ENCODE assay signal across 22 mouse cellular contexts in genomic region chr9:64914629-64915028, GRCm38 (mm10). TPM values are rescaled to one million over a fixed set of nuclear protein-coding genes. Genes with fewer than 3 reads are reported as not detected.
DNase-seq lines count a peak whose midpoint lies in the region; ATAC-seq and TF ChIP-seq lines count a peak whose summit lies in the region.
"Had no signal": no experiment of that assay in that cellular context is flagged by ENCODE, and none has a peak within 500 bp of the region (broad histone marks: within the 10 kb centered on the region; RNA-seq: fewer than 3 reads in every experiment).

No protein-coding gene starts in this region.

- no peak overlapping the region for H3K9ac ChIP-seq in CH12.LX (ENCODE audit: insufficient read depth, low read depth)
- H3K9ac ChIP-seq: embryonic facial prominence, embryonic 12.5 days; forebrain, embryonic 15.5 days; heart, embryonic 12.5 days; hindbrain, embryonic 14.5 days; neural tube, embryonic 13.5 days had no signal

- H3K4me3 ChIP-seq in megakaryocyte, embryonic 14.5 days (replicated peaks) = peak overlapping the region; percentile 28
- H3K4me3 ChIP-seq in CH12.LX (replicated peaks in 1 of 3; ENCODE audit: low read depth in 2 of 3, low read length in 2 of 3, poor library complexity in 1 of 3) = no peak overlapping the region
- H3K4me3 ChIP-seq: embryonic facial prominence, embryonic 12.5 days; forebrain, embryonic 15.5 days; heart, embryonic 12.5 days; neural tube, embryonic 13.5 days had no signal

- H3K79me2 ChIP-seq in CH12.LX (replicated peaks; ENCODE audit: control insufficient read depth, extremely low read depth, insufficient read depth, poor library complexity, severe bottlenecking) = no peaks in the 10 kb centered on the region

- TF ChIP-seq RAD21 in CH12.LX (IDR thresholded peaks at IDR 0.05; ENCODE audit: low read depth, low read length) = no peak

- H3K4me2 ChIP-seq in CH12.LX (ENCODE audit: insufficient read depth, low read depth, poor library complexity, severe bottlenecking) = no peak overlapping the region
- H3K4me2 ChIP-seq: embryonic facial prominence, embryonic 12.5 days; forebrain, embryonic 15.5 days; heart, embryonic 12.5 days; hindbrain, embryonic 14.5 days; midbrain, embryonic 11.5 days; neural tube, embryonic 13.5 days had no signal

- DNase-seq in CH12.LX (ENCODE audit: extremely low read depth) = peak; percentile 20
- DNase-seq in natural killer cell, adult 2 months (ENCODE audit: low spot score in 2 of 2) = peak; percentile 32 to 47
- no peak for DNase-seq in retina, postnatal 1 day
- no peak for DNase-seq in right cerebral cortex, adult 18-20 months
- DNase-seq: adrenal gland, postnatal 25 days; cerebellum, adult 11-12 months; cerebellum, postnatal 25 days; right cerebral cortex, postnatal 14 days; spleen, adult 18-20 months had no signal

- H3K9me3 ChIP-seq in megakaryocyte, embryonic 14.5 days = no peaks in the 10 kb centered on the region
- H3K9me3 ChIP-seq in CH12.LX (replicated peaks; ENCODE audit: low read length) = peaks cover 2% of the 10 kb centered on the region
- H3K9me3 ChIP-seq: embryonic facial prominence, embryonic 12.5 days; forebrain, embryonic 15.5 days; G1E; neural tube, embryonic 13.5 days had no signal

- no peak for TF ChIP-seq EP300 in CH12.LX (IDR thresholded peaks at IDR 0.05; ENCODE audit: low read length)

- ATAC-seq in megakaryocyte, adult 5-6 weeks (ENCODE audit: poor library complexity, severe bottlenecking) = no peak
- ATAC-seq in hematopoietic stem cell, adult 5-6 weeks (replicated peaks in 1 of 2; ENCODE audit: insufficient read depth in 1 of 2, low FRiP score in 2 of 2, low TSS enrichment in 1 of 2, low read depth in 1 of 2, poor library complexity in 2 of 2, severe bottlenecking in 2 of 2) = peak; percentile 10 to 22; a peak in 2 of 4 replicates
- ATAC-seq: forebrain, embryonic 15.5 days; lung, postnatal 0 days had no signal

- H3K27ac ChIP-seq in CH12.LX (ENCODE audit: insufficient read depth, low read depth) = no peak overlapping the region
- H3K27ac ChIP-seq: embryonic facial prominence, embryonic 12.5 days; forebrain, embryonic 15.5 days; hindbrain, embryonic 14.5 days; neural tube, embryonic 13.5 days had no signal

- in situ Hi-C loops in CH12.LX (cut with MboI; ENCODE audit: low pct_ligation_motif_present, low pct_unique_long_range_greater_than_20kb, low sequenced_read_pairs) = no loop called here

- dilution Hi-C loops in CH12.LX (cut with MboI; ENCODE audit: extremely low pct_ligation_motif_present, extremely low pct_unique_long_range_greater_than_20kb, low sequenced_read_pairs) = no loop called here

- peaks cover 47% of the 10 kb centered on the region for H3K4me1 ChIP-seq in megakaryocyte, embryonic 14.5 days
- peaks cover 0 to 16% of the 10 kb centered on the region in 2 experiments; a peak in 1 of 4 replicates for H3K4me1 ChIP-seq in CH12.LX (ENCODE audit: control insufficient read depth in 1 of 2, insufficient read depth in 2 of 2)
- H3K4me1 ChIP-seq: embryonic facial prominence, embryonic 12.5 days; forebrain, embryonic 15.5 days; heart, embryonic 12.5 days; neural tube, embryonic 13.5 days had no signal

- no peak for TF ChIP-seq CTCF in CH12.LX (conservative IDR thresholded peaks at IDR 0.05 in 1 of 2, IDR thresholded peaks at IDR 0.05 in 1 of 2; ENCODE audit: low read depth in 2 of 2, low read length in 2 of 2)

- H3K36me3 ChIP-seq in megakaryocyte, embryonic 14.5 days (replicated peaks; ENCODE audit: low read length) = peaks cover 98% of the 10 kb centered on the region
- H3K36me3 ChIP-seq in CH12.LX (replicated peaks in 1 of 2; ENCODE audit: control insufficient read depth in 1 of 2, insufficient read depth in 1 of 2, low read length in 1 of 2) = peaks cover 66 to 89% of the 10 kb centered on the region in 2 experiments

- TF ChIP-seq POLR2A in CH12.LX (IDR thresholded peaks at IDR 0.05; ENCODE audit: low read depth, low read length) = no peak

- no peaks in the 10 kb centered on the region for H3K27me3 ChIP-seq in megakaryocyte, embryonic 14.5 days (replicated peaks)
- H3K27me3 ChIP-seq in CH12.LX (replicated peaks) = no peaks in the 10 kb centered on the region
- H3K27me3 ChIP-seq: embryonic facial prominence, embryonic 12.5 days; forebrain, embryonic 15.5 days; heart, embryonic 12.5 days; neural tube, embryonic 13.5 days had no signal

TF ChIP-seq in CH12.LX, 34 proteins besides CTCF, POLR2A, EP300 and RAD21:
- TF ChIP-seq TBP (conservative IDR thresholded peaks at IDR 0.05; ENCODE audit: low read depth, low read length) (no peak), USF1 (IDR thresholded peaks at IDR 0.05; ENCODE audit: low read depth, low read length) (no peak), HCFC1 (IDR thresholded peaks at IDR 0.05; ENCODE audit: low read depth, low read length) (no peak), ETS1 (conservative IDR thresholded peaks at IDR 0.05; ENCODE audit: low read depth, low read length) (no peak), POLR2AphosphoS2 (IDR thresholded peaks at IDR 0.05; ENCODE audit: low read depth, low read length) (no peak), BHLHE40 (IDR thresholded peaks at IDR 0.05; ENCODE audit: low read depth, low read length) (peak; percentile 49; the same call in 1 of the 2 replicates), SIN3A (IDR thresholded peaks at IDR 0.05; ENCODE audit: low read length) (no peak), JUN (IDR thresholded peaks at IDR 0.05; ENCODE audit: insufficient read depth, low read depth, low read length) (no peak), IRF4 (IDR thresholded peaks at IDR 0.05; ENCODE audit: low read depth, low read length) (no peak), MAFK (IDR thresholded peaks at IDR 0.05; ENCODE audit: insufficient replicate concordance, low read length) (no peak), MXI1 (IDR thresholded peaks at IDR 0.05; ENCODE audit: low read depth, low read length) (0 out of 2 replicates have a peak, but pooled peaks have one; percentile 27), CHD2 (IDR thresholded peaks at IDR 0.05; ENCODE audit: low read length) (no peak), KAT2A (IDR thresholded peaks at IDR 0.05; ENCODE audit: insufficient replicate concordance, low read length) (no peak), MEF2A (IDR thresholded peaks at IDR 0.05; ENCODE audit: borderline replicate concordance, low read depth, low read length) (no peak), JUND (conservative IDR thresholded peaks at IDR 0.05; ENCODE audit: low read depth, low read length) (no peak), MAZ (IDR thresholded peaks at IDR 0.05; ENCODE audit: low read depth, low read length) (no peak), MAX (IDR thresholded peaks at IDR 0.05; ENCODE audit: low read length) (no peak)

RNA-seq across cellular contexts. Expression of gene Slc24a1, which starts 36.8 kb away (rescaled TPM):
- 0.85 TPM in 1 of 2 replicates, not detected in the other for polyA plus RNA-seq in megakaryocyte, embryonic 14.5 days (2012; ENCODE audit: insufficient read depth, low replicate concordance)
- not detected in 2 replicates for total RNA-seq in megakaryocyte, adult 5-6 weeks (2015)
- total RNA-seq in megakaryocyte, adult 5-6 weeks (2017) = not detected in 2 replicates
- total RNA-seq in CH12.LX (2012; rRNA removed) (under 0.01 and 0.04 TPM in 2 replicates), CH12.LX (2014; rRNA removed) (not detected in 2 replicates)
- 0.05 and 0.11 TPM in 2 replicates for polyA plus RNA-seq in CH12.LX (2012; ENCODE audit: insufficient read length, low read depth)
- total RNA-seq in hematopoietic stem cell, adult 5-6 weeks (2017) = not detected in 2 replicates
- total RNA-seq: adrenal gland, postnatal 25 days had no signal
- polyA plus RNA-seq: C2C12; G1E; kidney, embryonic 16.5 days; midbrain, embryonic 11.5 days had no signal

RNA-seq across cellular contexts. Expression of gene Ints14, which starts 46.1 kb away (rescaled TPM):
- 37.0 and 41.7 TPM in 2 replicates for polyA plus RNA-seq in megakaryocyte, embryonic 14.5 days (2012; ENCODE audit: insufficient read depth, low replicate concordance)
- total RNA-seq in megakaryocyte, adult 5-6 weeks (2015) = 21.5 and 25.4 TPM in 2 replicates
- total RNA-seq in megakaryocyte, adult 5-6 weeks (2017) = 20.7 and 24.0 TPM in 2 replicates
- 30.1 and 38.2 TPM in 2 replicates for total RNA-seq in CH12.LX (2012; rRNA removed)
- 51.9 and 52.9 TPM in 2 replicates for total RNA-seq in CH12.LX (2014; rRNA removed)
- polyA plus RNA-seq in CH12.LX (2012; ENCODE audit: insufficient read length, low read depth) = 55.8 and 58.2 TPM in 2 replicates
- total RNA-seq in hematopoietic stem cell, adult 5-6 weeks (2017) = 28.8 and 39.5 TPM in 2 replicates

Comparison
In these comparisons a context has a peak if more than half of its experiments do, and no peak if none do; other contexts are left out.
1. DNase-seq: peak in CH12.LX (single experiment) and natural killer cell, adult 2 months (2 of 2); none in retina, postnatal 1 day (single experiment) and right cerebral cortex, adult 18-20 months (single experiment).